Mouse (Mus musculus) spleen, adult 2 months (tissue): ENCODE results near the gene Actr8.

ENCODE experiments used
- CTCF ChIP-seq: fragments of 200-500 bp; IDR thresholded peaks from 2 replicates; pipeline ENCODE4 v1.5.1; 2011; ENCODE audit warnings: mild to moderate bottlenecking, inconsistent platforms; ENCODE audit not compliant: insufficient read depth, insufficient read length, insufficient replicate concordance; ENCODE audit errors: extremely low read depth
- POLR2A ChIP-seq: fragments of 200-500 bp; IDR thresholded peaks from 2 replicates; pipeline ENCODE4 v1.6.1; 2011; ENCODE audit warnings: low read depth, low read length, inconsistent platforms

DNA sequence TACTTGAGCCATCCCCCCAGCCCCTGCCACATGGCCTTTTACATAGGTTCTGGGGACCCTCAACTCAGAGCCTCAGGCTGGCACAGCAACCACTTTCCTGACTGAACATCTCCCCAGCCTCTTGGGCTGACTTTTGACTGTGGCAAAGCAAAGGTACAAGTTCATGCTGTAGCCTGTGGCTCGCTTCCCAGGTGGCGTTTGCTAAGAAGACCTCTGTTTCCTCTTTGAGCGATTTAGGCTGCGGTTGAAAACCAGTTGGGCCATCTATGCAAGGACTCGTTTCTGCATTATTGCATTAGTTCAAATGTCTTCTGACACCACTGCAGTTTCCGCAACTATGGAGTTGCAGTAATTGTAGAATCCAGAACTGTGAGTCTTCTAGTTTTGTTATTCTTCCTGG lies 44.3 kb downstream of the Actr8 start:
- TF ChIP-seq POLR2A: no peak
- no peak for TF ChIP-seq CTCF
